Mouse (Mus musculus) urinary bladder, adult 2 months (tissue): ENCODE measurements around the gene Mapk14. TPM values are rescaled to one million over a fixed set of nuclear protein-coding genes. Genes with fewer than 3 reads are reported as not detected.
"Not testable (repeated sequence)": the region's sequence is repeated elsewhere in the genome, so short reads cannot be mapped to it uniquely, and the experiment has no call there.

Experiments
- DNase-seq: peaks from one replicate; pipeline ENCODE4 v3.0.0; 2022; ENCODE audit warnings: low spot score
- polyA plus RNA-seq: library from polyadenylated mRNA; depleted of rRNA; stranded (reverse); fragments of >200 nt; gene quantifications from 2 replicates; pipeline ENCODE4 v1.2.3, GENCODE M21; 2012

Mapk14 gene
- polyA plus RNA-seq, 1 experiment, result 97.4 TPM

- DNase-seq, result no peak
These were observed 48.1 kb downstream of the Mapk14 start for GRCm38 (mm10) chr17:28739244-28739643.

- DNase-seq, result no peak
These were observed 52.2 kb downstream of the Mapk14 start for GRCm38 (mm10) chr17:28743145-28743866.

GRCm38 (mm10) chr17:28743916-28744315, 52.8 kb downstream of the Mapk14 start:
- no peak for DNase-seq

- no peak for DNase-seq
These were observed 54.6 kb downstream of the Mapk14 start for GRCm38 (mm10) chr17:28745773-28746172.

- DNase-seq, result no peak
These were observed 56.9 kb downstream of the Mapk14 start for GRCm38 (mm10) chr17:28748001-28748400.

- no peak for DNase-seq
These were observed 59.5 kb downstream of the Mapk14 start for GRCm38 (mm10) chr17:28750580-28750979.

GRCm38 (mm10) chr17:28756447-28756846, 65.3 kb downstream of the Mapk14 start:
- no peak for DNase-seq

GRCm38 (mm10) chr17:28757470-28757869, 66.3 kb downstream of the Mapk14 start:
- DNase-seq, result no peak

- no peak for DNase-seq
These were observed 69.7 kb downstream of the Mapk14 start for GRCm38 (mm10) chr17:28760736-28761312.

GRCm38 (mm10) chr17:28761871-28762270, 70.7 kb downstream of the Mapk14 start:
- peak; percentile 65 for DNase-seq

- DNase-seq, result no peak
These were observed 75.1 kb downstream of the Mapk14 start for GRCm38 (mm10) chr17:28766203-28766602.

- DNase-seq, result no peak
These were observed 75.8 kb downstream of the Mapk14 start for GRCm38 (mm10) chr17:28766781-28767515.

- peak; percentile 34 for DNase-seq
These were observed 78.2 kb downstream of the Mapk14 start, which contains the start of gene Mapk13 for GRCm38 (mm10) chr17:28769121-28769874. Gene Mapk13, plus strand, starts transcription at chr17:28769297.

- peak; percentile 45 for DNase-seq
These were observed 78.8 kb downstream of the Mapk14 start for GRCm38 (mm10) chr17:28769875-28770421.

- DNase-seq, result no peak
These were observed 80.2 kb downstream of the Mapk14 start for GRCm38 (mm10) chr17:28771289-28771688.

GRCm38 (mm10) chr17:28774303-28774702, 83.2 kb downstream of the Mapk14 start:
- not testable (repeated sequence) for DNase-seq

GRCm38 (mm10) chr17:28775161-28775560, 84.0 kb downstream of the Mapk14 start:
- no peak for DNase-seq

- no peak for DNase-seq
These were observed 85.7 kb downstream of the Mapk14 start for GRCm38 (mm10) chr17:28776817-28777216.

GRCm38 (mm10) chr17:28777231-28778005, 86.3 kb downstream of the Mapk14 start:
- no peak for DNase-seq

- DNase-seq, result no peak
These were observed 88.6 kb downstream of the Mapk14 start for GRCm38 (mm10) chr17:28779735-28780134.

GRCm38 (mm10) chr17:28780836-28781235, 89.7 kb downstream of the Mapk14 start:
- no peak for DNase-seq
